Mouse (Mus musculus): ENCODE data around the gene Plekha1. TPM values are rescaled to one million over a fixed set of nuclear protein-coding genes. Genes with fewer than 3 reads are reported as not detected.

Plekha1 gene
- total RNA-seq (2021), result 10 to 100 TPM; 30.9 to 32.5 TPM
- long read RNA-seq, experiment 1, transcript Plekha1-202 (13 exons, 2,301 nt), result major isoform, 17 of 71 reads
- long read RNA-seq, experiment 1, partial matches to known transcripts, result 2 of 71 reads
- long read RNA-seq, experiment 1, other reads (novel, unspliced or antisense), result 51 of 71 reads
- long read RNA-seq, experiment 2, transcript Plekha1-202 (13 exons, 2,301 nt), result major isoform, 13 of 53 reads
- long read RNA-seq, experiment 2, partial matches to known transcripts, result 2 of 53 reads
- long read RNA-seq, experiment 2, other reads (novel, unspliced or antisense), result 37 of 53 reads

DNA sequence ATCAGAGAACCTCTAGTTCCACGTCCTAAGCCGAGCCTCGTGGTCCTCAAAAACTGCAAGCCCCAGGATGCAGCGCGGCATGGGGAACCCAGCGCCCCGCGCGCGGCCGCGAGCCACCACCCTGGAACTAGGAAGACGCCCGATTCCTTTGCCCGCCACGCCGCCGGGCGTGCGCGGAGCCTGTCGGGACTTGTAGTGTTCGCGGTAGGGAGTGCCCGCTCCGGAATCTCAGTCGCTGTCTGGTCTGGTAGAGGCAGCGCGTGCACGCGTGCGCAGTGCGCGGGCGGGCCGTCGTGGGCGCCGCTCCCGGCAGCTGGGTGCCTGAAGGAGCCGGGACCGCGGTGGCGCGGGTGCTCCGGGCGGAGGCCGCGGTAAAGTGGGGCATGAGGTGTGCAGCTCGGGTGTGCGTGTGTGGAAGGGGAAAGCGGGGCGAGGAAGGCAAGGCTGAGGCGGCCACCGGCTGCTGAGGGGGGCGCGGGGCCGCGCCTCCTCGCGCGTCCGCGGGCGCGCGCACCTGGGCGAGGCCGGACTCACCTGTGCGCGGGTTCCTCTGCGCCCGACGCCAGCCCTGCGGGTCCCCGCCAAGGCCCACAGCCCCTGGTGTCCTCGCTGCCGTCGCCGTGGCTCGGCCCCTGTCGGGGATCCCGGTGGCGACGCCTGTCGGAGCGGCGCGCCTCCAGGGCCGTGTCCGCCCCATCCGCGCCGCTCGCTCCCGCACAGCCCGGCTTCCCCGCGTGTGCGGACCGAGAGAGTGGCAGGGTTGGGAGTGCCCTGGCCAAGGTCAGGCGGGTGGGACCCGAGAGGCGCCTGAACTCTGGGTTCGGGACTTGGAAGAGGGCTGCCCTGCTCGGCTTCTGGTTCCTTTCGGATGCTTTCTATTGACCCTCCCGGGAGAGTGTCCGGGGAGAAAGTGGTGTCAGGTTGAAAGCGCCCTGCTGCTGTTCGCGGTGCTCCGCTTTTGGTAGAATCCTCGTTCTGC is at the start of gene Plekha1:
Gene Plekha1 (plus strand): TSS at position 144 of the 979 bp plus-strand sequence.
- peak; percentile 91 for DNase-seq

DNA sequence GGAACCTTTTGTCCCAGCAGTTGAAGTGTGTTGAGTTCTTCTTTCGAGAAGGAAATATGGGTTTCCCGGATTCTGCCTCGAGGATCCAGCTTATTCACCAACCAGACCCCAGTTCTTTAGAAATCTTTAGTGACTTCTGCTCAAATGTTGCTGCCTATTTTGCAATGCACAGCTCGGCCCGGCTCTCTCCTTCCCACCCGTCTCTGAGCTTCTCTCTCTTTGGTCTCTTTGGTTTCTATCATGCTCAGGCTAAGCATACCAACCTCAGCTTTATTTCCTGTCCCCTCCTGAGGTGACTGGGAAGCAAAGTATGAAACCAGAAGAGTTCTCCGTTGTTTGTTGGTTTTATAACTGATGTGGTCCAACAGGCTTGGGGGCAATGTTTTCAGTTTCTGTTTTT is 49.3 kb upstream of the Plekha1 start:
- DNase-seq, result no peak

DNA sequence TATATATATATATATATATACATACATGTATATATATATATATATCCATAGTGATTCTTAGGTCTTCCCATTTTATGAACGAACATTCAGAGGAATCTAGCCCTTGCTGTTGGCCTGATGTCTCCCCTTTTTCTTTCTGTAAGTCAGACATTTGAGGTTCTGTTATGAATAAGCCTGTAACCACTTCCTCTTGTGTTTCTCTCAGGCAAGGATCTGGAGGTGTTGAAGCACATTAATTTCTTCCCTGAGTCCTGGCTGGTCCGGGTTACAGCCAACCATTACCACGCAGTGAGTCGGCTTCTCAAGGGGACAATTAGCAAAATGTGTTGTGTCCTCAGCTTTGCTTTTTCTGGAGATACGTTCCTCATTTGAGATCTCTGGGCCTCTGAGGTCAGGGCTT is 46.7 kb upstream of the Plekha1 start:
- no peak for DNase-seq

DNA sequence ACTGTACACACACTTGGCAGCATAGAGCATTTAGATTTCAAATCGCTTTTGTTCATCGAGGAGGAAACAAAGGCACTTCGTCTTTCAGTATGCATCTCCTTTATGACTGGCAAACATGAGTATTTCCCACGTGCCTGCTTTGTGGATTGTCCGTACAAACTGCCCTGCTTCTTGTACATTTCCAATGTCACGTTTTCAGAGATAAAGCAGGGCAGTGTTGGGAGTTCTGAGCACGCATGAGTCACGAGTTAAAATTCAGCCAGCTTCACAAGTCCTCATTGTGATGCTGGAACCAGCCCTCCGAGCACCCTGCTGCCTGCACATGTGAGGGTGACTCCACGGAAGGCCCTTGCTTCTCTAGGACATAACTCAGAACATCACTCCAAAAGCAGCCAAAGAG is 45.9 kb upstream of the Plekha1 start:
- no peak for DNase-seq

DNA sequence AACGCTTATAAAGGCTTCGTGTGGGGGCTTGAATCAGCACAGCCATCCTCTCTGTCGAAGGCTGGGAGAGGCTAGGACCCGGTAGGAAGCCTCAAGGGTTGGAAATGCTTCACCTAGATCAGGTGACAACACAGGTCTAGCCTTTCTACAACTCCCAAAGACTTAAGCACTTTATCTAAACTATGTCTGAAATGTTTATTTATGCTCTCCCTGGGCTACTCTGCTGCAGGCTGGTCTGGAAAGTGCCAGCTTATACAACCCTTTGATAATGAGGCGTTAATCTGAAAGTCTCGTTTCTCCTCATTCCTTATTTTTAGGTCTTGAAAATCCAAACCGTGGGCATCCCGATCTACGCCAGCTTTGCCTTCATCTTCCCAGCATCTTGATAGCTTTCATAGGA is 41.6 kb upstream of the Plekha1 start:
- no peak for DNase-seq

DNA sequence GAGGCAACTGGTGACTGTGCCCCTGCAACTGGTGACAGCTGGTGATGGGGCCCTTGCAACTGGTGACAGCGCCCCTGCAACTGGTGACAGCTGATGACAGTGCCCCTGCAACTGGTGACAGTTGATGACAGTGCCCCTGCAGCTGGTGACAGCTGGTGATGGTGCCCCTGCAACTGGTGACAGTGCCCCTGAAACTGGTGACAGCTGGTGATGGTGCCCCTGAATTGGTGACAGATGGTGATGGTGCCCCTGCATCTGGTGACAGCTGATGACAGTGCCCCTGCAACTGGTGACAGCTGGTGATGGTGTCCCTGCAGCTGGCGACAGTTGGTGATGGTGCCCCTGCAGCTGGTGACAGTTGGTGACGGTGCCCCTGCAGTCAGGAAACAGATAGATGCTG is 39.2 kb upstream of the Plekha1 start:
- DNase-seq, result no peak

DNA sequence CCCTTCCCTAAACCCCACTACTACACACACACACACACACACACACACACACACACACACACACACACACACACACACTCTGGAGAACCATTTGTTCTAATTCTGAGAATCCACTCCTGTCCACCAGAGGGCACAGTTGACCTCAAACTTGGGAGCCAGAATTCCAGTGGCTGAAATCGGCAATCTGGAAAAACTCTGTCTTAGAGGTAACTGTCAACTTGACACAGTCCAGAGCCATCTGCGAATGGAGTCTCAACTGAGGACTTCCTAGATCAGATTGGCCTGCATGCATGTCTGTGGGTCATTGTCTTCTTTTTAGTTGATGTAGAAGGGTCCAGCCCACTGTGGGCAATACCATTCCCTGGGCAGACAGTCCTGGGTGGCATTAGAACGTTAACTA is 38.1 kb upstream of the Plekha1 start:
- peak; percentile 57 for DNase-seq

DNA sequence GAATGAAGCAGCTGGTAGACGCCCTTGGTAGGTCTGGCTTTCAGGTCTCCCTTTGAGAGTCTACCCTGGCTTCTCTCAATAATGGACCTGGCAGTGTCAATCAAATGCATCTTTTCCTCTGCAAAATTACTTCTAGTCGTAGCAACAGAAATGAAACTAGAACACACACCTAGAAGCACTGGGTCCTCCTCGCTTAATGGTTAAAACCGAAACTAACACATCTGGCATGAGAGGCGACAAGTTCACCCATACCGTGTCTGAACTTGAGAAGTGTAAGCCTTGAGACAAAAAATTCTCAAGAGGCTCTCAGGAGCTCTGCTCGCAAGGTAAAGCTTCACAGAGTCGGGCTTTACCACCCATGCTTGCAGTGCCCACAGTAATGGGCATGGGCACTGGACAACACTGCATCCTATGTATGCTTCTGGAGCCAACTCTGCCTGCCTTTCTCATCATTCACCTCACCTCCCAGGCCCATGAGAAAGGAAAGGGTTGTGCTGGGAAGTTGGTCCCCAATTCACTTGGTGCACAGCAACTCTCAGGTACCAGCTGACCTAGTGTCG is 37.6 kb upstream of the Plekha1 start:
- no peak for DNase-seq

DNA sequence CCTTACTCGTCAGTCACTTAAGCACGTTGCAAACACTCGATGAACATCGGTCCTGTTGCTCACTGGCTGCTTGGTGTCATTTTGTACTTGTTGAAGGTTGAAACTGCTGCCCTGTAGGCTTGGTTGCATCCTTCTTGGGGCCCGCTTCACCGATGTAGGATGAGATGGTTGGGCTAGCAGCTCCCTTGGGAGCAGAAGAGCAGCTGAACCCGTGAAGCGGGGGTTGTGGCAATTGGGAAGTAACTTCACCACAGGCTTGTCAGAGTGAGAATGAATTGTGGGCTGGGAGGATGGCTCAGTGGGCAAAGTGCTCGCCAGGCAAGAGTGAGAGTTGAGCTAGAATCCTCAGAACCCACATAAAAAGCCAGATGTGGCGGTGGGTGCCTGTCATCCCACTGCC is 37.1 kb upstream of the Plekha1 start:
- no peak for DNase-seq

DNA sequence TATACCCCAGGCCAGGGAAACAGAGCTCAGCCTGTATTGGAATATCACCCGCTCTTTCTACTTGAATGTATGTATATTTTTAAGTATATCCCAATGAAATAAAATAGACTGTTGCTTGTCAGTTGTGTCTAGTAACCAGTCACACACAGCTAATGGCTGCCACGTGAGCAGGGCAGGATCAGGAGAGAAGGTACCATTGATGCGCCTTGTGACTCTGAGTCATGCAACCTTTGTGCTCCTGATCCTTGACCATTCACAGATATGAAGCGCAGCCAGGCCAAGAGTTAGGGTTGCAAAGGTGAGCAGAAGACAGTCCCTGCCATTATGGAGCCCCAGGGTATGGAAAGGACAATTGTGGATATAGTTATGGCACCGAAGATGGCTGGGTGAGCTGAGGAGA is 34.0 kb upstream of the Plekha1 start:
- no peak for DNase-seq

DNA sequence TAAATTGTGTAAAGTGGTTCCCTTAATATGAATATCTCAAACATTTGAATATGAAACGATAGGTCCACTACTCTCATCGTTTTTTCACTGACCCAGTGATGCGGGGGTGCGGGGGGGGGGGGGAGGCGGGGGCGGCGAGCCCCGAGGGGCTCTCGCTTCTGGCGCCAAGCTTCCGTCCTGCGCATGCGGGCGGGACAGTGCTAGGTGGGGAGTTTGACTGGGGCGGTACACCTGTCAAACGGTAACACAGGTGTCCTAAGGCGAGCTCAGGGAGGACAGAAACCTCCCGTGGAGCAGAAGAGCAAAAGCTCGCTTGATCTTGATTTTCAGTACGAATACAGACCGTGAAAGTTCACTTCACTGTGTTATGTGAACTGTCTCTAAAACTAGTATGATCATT is 31.3 kb upstream of the Plekha1 start:
- DNase-seq, result peak; percentile 74

DNA sequence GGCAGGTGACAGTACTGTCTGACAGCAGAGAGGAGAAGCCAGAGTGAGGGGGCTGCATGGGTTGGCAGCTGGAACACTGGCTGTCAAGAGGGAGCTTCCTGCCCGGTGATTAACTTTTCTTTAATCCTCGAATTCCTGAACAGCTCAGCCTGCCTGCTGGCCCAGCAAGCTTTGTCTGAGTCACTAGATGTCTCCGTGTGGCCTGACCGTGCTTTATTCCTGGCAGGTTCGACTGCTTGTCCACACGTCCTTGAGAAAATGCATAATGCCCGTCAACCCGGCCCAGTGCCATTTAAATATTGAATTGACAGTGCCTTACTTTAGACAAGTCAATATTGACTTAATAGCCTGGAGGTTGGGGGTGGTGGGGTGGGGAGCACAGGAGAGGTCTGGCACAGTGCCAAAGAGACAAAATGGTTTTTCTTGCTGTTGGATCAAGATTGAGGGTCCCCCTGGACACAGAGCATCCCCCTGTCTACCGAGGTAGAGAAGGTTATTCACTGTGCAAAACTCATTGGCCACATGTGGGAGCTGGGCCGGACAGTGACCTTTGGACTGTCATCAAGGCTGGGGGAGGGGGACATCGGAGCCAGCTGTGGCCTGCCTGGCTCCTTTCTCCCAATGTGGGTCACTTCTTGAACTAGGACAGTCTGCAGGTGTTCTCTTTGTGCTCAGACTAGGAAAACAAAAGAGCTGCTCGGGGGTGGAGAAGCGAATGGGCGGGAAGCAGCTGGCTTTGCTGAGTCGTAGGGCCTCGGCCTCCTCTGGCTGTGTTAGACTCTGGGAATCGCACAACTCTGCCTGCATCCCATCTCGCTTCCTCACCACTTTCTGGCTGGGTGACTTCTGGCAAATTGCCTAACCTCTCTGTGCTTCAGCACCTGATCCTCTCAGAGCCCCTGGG is 30.3 kb upstream of the Plekha1 start:
- peak; percentile 27 for DNase-seq

DNA sequence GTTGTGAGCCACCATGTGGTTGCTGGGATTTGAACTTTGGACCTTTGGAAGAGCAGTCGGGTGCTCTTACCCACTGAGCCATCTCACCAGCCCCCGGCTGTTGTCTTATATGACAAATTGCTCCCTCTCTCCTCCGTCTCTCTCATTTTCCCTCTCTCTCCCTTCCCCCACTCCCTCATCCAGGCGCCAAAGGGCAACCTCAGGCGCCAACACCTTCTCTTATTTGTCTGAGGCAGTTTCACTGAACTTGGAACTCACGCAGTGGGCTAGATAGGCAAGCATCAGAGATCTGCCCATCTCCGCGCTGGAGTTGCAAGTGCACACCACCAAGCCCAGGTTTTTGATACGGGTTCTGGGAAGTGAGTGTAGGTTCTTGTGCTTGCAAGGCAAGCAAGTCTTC is 29.5 kb upstream of the Plekha1 start:
- no peak for DNase-seq

DNA sequence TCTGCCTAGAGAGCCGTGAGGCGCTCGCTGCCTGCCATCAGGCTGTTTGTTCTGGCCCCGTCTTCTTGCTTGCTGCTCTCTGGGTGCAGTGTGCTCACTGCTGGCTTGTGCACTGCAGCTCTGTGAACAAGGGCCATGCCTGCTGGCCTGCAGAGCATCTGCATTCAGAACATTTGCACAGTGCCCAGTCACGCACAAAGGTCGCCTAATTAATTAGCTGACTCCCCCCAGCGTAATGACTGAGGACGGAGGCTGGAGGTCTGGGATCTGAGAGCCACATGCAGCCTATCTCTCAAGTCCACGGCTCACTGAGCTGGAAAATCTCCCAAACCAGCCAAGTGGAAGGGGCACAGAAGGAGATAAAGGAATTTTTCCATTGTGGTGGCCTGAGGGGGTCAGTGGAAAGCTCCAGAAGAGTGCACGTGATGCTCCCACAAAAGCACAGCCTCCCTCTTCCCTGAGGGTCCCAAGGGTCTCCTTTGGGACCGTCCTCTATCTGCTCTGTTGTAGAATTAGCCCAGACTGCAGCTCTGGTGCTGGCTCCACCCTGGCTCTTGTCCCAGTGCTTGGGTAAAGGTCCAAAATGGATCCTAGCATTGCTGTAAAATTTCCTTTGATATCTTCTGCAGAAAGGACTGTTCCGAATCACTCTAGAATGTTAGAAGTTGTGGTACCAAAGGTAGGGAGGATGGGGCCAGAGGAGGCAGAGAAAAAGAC is 27.5 kb upstream of the Plekha1 start:
- DNase-seq, result no peak

DNA sequence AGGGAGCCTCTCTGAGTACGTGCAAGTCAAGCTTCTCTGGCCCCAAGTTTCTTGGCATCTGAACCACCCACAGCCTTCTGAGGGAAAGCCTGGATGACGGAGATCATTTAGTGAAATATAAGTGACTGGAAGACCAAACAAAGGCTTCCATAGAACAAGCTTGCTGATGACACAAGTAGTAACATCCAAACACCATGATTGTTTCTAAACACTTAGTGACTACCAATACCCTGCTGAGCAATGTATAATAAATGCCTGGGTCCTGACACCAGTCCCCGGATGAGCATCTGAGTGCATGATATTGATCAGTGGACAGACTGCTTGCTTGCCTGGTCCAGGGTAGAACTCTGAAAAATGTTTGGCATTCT is 26.9 kb upstream of the Plekha1 start:
- no peak for DNase-seq

DNA sequence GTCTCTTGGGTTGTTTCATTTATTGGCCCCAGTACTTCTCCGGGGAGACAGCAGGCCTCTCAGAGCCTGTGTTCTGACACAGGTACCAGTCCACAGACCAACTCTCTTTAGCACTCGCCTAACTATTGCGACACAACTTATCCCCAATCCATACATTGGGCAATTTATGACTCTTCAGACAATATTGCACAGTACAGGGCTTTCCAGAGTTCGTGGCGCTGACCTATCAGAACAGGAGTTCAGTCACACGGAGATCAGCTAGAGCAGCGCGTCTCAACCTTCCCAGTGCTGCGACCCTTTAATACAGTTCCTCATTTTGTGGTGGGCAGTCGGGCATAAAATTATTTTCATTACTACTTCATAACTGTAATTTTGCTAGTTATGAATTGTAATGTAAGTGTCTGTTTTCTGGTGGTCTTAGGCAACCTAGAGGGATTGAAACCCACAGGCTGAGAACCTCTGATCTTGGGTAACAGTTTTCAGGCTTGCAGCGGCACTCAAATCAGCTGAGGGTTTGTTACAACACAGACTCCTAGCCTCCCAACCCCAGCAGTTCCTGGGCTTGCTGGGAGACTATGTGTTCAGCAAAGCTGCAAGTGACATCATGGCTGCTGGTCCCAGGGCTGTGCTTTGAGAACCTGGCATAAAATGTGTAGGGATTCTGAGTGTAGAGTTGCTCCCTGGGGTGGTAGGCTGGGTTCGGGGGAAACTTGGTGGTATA is 26.0 kb upstream of the Plekha1 start:
- no peak for DNase-seq

DNA sequence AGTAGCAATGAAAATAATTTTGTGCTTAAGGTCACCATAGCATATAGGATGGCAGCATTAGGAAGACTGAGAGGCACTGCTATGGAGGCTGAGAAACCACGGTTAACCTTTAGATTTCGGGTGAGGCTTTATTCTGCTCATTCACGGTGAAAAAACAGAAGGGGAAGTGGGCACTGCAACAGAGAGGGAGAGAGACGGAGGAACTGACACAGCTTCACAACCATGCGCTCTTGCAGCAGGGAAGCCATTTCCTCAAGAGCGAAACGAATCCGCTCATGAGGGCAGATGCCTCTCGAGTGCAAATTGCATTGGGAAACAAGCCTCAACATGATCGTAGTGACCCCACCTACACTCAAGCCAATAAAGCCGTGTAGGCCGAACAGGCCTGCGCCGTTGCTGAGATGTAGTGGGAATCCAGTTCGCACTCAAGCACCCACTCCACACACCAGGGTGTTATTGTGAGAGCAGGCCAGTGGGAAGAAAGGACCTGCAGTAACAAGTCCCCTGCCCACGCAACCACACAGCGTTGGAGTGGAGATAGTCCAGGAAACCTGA is 18.3 kb upstream of the Plekha1 start:
- no peak for DNase-seq

DNA sequence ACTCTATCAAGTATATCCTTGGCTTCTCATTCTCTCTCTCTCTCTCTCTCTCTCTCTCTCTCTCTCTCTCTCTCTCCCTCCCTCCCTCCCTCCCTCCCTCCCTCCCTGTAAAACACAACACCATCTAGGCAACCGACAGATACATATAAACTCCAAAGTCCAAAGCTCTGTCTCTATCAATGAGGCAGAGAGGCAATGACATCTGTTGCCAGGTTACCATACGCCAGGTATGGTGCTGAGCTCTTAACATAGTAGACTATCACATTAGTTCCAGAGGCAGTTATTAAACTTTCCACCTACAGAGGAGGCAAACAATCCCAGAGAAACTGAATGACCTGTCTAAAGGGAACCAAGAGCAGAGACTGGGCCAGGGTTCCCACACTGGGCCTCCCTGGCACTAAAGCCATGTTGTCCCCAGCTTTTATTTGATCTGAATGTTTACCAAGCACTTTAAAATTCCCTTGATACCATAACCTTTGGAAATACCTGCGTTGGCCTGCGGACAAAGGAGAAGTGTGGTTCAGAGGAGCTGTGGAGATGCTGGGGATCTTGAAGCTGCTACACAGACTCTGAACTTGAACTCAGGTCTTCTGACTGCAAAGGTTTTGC is 10.8 kb upstream of the Plekha1 start:
- DNase-seq, result no peak

DNA sequence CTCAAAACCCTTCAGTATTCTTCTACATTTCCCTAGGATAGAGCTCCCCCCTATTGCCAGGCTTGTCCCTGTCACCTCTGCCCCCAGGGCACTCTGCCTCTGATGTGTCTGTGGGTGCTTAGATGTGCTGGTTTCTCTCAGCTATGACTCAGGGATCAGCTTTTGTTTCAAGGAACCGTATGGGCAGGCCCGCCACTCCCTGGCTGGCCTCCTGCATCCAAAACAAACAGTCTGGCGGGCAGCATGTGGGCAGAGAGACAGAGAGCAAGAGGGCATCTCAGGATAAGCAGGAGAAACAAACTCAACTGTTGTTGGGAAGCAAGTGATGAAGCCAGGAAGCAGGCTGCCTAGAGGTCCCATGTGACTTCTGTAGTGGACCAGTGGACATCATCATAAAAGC is 9.9 kb upstream of the Plekha1 start:
- no peak for DNase-seq

DNA sequence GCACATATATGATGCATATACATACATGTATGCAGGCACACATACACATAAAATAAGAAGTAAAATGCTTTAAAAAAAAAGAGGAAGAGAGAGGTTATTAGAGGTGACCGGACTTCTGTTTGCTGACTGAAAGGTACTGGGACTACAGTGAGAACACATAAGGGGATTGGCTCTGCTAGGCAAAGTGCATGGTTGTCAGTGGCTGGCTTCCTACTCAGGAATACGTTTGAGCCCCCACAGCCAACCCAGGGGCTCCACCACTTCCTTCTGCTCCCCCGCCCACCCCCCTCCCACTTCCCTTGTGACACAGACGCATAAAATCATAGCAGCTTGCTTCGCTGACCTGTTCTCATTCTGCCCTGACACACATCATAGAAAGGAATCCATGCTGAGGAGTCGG is 7.6 kb upstream of the Plekha1 start:
- no peak for DNase-seq

Data from gastrocnemius, postnatal 10 days (tissue).